Mouse (Mus musculus) liver, embryonic 14.5 days (tissue): ENCODE results near the gene Tmprss6.

Source experiments
- CTCF ChIP-seq: IDR thresholded peaks from 2 replicates; pipeline ENCODE4 v1.5.1; 2016; ENCODE audit warnings: antibody characterized with exemption, low read depth, control low read depth
- EP300 ChIP-seq: IDR thresholded peaks from 2 replicates; pipeline ENCODE4 v1.6.1; 2016; ENCODE audit warnings: antibody characterized with exemption, low read depth

DNA sequence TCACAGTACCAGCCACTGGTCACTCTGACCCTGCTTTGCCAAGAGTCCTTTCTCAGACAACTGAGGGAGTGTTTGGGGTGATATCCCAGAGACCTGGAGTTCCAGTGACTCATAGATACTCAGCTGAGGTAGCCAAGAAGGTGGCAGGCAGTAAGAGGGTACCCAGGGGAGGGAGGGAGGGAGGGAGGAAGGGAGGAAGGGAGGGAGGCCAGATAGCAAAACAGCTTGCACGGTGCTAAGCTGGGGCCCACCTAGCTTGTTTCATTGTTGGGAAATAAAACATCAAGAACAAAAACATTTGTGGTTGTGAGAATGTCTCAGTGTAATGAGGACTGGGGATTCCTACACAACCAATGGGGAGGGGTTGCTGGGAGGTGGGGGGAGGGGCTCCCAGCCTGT, 54.7 kb downstream of the Tmprss6 start:
- no peak for TF ChIP-seq CTCF
- no peak for TF ChIP-seq EP300
